Mouse (Mus musculus) activated CD4-positive, CD25-positive, alpha-beta regulatory T cell (primary cell): ENCODE data around the gene Hdgfl2. TPM values are rescaled to one million over a fixed set of nuclear protein-coding genes. Genes with fewer than 3 reads are reported as not detected.

Source experiments
- polyA plus RNA-seq, 2 experiments: library from polyadenylated mRNA; unstranded; fragments of 100-300 nt; shearing (Covaris generic); gene quantifications; one replicate each; pipeline ENCODE4 v1.2.1; 2017

Gene Hdgfl2
- polyA plus RNA-seq, result 100 to 1,000 TPM in 1 of 2 experiments, 10 to 100 TPM in 1; 97.9 to 101 TPM

DNA sequence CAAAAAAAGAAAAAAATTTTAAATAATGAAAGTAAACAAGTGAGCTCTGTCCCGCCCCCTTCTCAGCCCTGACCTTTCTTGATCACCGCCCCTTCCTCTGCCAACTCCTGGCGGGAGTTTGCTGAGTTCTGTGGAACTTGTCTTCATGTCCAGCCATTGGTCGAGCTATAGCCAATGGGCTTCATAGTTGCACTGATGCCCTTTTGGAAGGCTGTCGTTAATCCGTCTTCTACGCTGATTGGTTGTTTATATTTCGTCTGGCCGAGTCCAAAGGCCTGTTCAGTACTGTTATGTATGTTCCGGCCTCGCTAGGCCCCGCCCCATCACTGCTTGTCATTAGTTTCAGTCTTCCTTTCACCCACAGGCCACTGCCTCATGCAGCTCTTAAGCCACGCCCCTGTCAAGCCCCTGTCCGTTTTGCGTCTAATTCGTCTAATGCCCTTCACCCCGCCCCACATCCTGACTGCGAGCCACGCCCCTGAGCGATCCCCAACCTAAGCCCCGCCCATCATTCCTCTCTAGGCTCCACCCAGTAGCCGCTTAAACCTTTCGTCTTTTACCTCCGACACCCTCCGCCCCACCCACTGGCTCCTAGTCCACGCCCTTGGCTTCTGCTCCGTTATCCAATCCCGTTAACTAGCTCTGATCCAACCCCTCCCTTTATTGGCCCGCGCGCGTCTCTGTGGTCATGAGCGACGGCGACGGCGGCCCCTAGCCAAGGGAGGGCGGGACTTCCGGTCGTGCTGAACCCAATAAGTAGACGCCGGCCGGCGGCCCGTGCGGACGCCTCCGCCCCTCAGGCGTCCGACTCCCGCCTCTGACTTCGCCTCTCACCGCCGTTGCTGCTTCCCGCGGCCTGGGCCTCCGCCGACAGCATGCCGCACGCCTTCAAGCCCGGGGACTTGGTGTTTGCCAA lies at the start of gene Hdgfl2:
Gene Hdgfl2 (plus strand): TSS at position 755 of the 916 bp plus-strand sequence.

DNA sequence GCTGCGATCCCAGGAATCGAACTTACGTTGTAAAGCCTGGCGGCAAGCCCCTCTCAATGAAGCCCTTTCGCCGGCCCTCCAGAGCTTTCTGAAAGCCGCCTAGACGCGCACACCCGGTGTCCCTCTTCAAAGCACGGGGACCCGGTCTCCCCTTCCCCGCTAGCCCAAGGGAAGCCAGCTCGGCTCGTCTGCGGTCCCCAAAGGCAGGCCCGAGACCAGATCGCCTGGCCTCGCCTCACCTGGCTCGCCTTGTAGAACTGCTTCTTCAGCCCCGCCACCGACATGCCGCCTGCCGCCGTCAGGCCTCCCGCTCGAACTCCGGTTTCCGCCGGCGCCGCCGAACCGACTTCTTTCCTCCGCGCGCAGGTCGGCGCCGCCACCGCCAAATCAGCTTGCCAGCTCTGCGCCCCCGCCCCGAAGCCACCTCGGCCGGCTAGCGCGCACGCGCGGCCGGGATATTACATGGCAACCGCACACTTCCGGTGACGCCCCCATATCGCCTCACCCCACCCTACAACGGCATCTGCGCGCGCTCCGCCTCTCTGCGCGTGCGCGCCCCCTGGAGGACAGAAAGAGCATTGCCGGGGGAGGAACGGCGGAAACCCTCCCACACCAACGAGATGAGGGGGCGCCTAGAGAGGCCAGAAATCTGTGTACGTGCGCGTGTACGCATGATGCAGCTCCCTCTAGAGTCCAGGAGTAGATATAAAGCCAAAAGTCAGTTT lies 43.1 kb upstream of the Hdgfl2 start, which contains the start of gene Sh3gl1:
Gene Sh3gl1 (minus strand): TSS at position 460 of the 725 bp plus-strand sequence.

DNA sequence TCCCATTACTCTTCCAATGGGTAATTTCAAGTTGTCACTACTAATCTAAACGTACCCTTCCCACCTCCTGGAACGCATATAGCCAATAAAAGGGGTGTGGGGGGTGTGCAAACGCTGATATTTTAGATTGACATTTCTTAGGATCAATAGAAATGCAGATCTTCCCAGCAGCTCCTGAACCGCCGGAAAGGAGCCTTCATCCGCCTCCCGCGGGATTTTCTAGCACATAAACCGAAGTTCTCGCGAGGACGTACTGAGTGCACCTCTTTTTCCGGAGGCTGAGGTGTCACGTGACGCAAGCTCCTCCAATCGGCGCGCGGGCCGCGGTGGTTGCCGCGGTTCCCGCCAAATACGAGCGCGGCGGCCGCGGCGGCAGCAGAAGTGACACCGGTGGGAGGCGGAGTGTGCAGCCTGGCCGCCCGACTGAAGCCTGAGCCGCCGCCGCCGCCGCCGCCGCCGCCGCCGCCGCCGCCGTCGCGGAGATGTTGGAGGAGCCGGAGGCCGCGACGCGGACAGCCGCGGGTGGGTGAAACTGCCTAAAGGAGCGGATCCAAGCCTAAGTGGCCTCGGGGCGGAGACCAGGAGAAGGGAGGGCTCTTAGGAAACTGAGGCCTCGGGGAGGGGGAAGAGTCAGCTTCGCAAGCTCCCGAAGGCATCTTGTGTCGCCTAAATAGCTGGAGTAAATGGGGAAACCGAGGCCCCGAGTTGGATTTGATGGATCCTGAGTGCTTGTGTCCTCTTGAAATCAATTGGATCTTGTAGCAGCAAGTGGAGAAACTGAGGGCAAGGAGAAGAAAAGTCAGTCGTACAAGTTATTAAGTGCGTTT lies 39.2 kb upstream of the Hdgfl2 start, which contains the start of gene Chaf1a:
Gene Chaf1a (plus strand): TSS at position 410 of the 827 bp plus-strand sequence.

GRCm38 (mm10) chr17:56074827-56075208 lies 4.6 kb upstream of the Hdgfl2 start, which contains the start of gene Ubxn6:
Ubxn6 (minus strand) TSS chr17:56075028.

DNA sequence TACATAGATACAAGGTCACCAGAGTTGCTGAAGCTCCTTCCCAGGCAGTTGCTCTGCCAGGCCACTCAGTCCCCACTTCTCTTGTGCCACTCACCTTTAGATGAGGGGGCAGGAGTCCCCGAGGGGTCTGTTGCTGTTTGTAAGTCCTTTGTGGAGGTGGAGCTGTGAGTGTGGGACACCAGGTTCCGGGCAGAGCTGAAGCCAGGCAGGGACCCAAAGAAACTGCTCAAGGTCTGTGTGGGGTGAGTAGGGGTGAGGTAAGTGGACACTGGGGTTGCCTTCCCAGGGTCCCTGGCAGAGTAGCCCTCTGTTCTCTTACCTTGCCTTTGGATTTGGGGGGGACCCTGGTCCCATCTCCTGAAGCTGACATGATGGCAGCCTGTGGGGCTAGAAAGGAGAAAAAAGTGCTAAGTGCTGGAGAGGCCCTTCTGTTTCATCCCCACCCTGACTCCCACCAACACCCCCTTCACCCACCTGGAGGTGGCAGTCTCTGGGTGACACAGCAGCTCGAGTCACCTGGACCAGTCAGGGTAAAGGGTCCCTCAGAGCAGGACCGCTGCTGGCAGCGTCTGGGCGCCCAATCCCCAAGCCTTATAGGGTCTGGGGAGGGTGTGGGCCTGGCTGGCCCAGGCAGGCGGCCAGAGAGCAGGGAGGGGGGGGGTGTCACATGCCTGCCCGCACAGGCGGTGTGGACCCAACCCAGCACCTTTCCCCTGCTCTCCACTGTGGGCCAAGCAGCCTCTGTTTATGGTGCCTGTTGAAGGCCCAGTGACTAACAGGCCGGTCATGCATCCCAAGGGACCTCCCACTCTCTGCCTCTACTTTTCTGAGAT lies 30.0 kb downstream of the Hdgfl2 start, which contains the start of gene Plin4:
Gene Plin4 (minus strand): TSS at position 585 of the 833 bp plus-strand sequence.

GRCm38 (mm10) chr17:56117251-56117710 lies 37.8 kb downstream of the Hdgfl2 start, which contains the start of gene Plin5:
Plin5 (minus strand) TSS chr17:56117596.

DNA sequence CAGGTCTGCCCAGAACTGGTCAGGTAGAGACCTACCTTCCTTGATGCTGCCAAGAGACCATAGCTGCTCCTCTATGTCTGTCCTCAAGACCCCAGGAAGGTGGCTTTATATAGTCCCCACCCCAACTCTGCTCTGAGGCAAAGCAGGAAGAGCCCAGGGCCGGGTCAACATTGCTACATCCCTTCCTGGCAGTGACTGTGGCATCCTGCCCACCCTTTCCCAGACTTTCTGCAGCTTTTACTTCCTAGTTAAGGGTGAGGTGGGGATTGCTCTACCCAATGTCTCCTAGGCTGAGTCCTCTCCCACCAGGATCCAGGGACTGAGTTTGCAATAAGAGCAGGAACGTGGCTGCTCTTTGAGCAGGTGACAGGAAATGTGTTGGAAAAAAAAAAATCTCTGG lies 42.4 kb downstream of the Hdgfl2 start, which contains the start of gene Lrg1:
Gene Lrg1 (minus strand): TSS at position 176 of the 400 bp plus-strand sequence.

DNA sequence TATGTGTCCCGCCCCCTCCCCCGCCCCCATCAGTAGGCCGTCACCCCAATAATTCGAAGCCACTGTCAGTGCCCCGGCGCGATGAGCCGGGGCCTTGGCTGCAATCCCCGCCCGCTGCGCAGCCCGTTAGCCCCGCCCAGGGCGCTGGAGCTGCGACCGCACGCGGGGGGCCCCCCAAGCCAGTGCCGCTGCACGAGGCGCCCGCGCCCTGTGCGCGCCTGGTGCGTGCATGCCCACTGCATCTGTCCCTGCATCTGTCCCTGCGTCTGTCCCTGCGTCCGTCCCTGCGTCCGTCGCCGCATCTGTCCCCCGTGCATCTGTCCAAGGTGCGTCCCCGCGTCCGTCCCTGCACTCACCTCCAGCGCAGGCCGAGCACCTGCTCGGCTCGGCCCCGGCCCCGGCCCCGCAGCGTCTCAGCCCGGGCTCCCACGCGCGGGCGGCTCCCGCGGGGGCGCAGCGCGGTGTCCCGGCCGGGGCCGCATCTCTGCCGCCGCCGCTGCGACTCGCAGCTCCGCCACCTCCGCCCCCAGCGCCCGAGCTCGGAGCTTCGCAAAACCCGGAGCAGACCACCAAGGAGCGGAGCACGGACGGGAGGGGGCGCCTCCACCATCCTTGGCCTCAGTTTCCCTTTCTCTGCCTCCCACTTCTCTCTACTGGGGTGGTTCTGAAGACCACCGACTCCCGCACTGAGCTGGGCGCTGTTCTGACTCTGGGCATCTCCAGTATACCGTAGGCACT lies 60.6 kb downstream of the Hdgfl2 start, which contains the start of gene Sema6b:
Gene Sema6b (minus strand): TSS at position 486 of the 738 bp plus-strand sequence.

Other genes with a start within 250 kb of the Hdgfl2 start
- gene Zfp119a, start 200.7 kb upstream of the Hdgfl2 start, polyA plus RNA-seq, result 10 to 100 TPM in 1 of 2 experiments, 1 to 10 TPM in 1; 9.5 to 17.1 TPM
- 10 to 100 TPM; 20.8 to 24.1 TPM for gene Zfp959, start 187.5 kb upstream of the Hdgfl2 start, polyA plus RNA-seq
- gene Zfp119b, start 130.1 kb upstream of the Hdgfl2 start, polyA plus RNA-seq, result 10 to 100 TPM in 1 of 2 experiments, 1 to 10 TPM in 1; 9.2 to 13.1 TPM
- gene Ebi3, start 127.0 kb upstream of the Hdgfl2 start, polyA plus RNA-seq, result 10 to 100 TPM; 43.1 to 73.4 TPM
- 10 to 100 TPM; 29.4 to 44.6 TPM for gene Yju2, start 120.5 kb upstream of the Hdgfl2 start, polyA plus RNA-seq
- gene Shd, start 109.2 kb upstream of the Hdgfl2 start, polyA plus RNA-seq, result under 1 TPM; 0.17 to 0.95 TPM
- gene Fsd1, start 93.1 kb upstream of the Hdgfl2 start, polyA plus RNA-seq, result under 1 TPM in 1 of 2 experiments, not detected in 1; 0.93 TPM
- under 1 TPM; 0.31 to 0.97 TPM for gene Stap2, start 74.0 kb upstream of the Hdgfl2 start, polyA plus RNA-seq
- 100 to 1,000 TPM; 106 to 109 TPM for gene Mpnd, start 73.9 kb upstream of the Hdgfl2 start, polyA plus RNA-seq
- gene Sh3gl1, start 43.0 kb upstream of the Hdgfl2 start, polyA plus RNA-seq, result 100 to 1,000 TPM; 159 to 164 TPM
- gene Chaf1a, start 39.2 kb upstream of the Hdgfl2 start, polyA plus RNA-seq, result 10 to 100 TPM in 1 of 2 experiments, 1 to 10 TPM in 1; 4.0 to 11.4 TPM
- 10 to 100 TPM; 76.4 TPM for gene Ubxn6, start 4.6 kb upstream of the Hdgfl2 start, polyA plus RNA-seq
- not detected for gene Plin4, start 30.2 kb downstream of the Hdgfl2 start, polyA plus RNA-seq
- gene Plin5, start 38.0 kb downstream of the Hdgfl2 start, polyA plus RNA-seq, result not detected
- gene Lrg1, start 42.4 kb downstream of the Hdgfl2 start, polyA plus RNA-seq, result under 1 TPM in 1 of 2 experiments, not detected in 1; 0.74 TPM
- under 1 TPM; 0.12 to 0.44 TPM for gene Sema6b, start 60.7 kb downstream of the Hdgfl2 start, polyA plus RNA-seq
- 10 to 100 TPM; 32.7 to 39.4 TPM for gene Tnfaip8l1, start 82.8 kb downstream of the Hdgfl2 start, polyA plus RNA-seq
- 10 to 100 TPM; 57.9 to 59.9 TPM for gene Mydgf, start 104.3 kb downstream of the Hdgfl2 start, polyA plus RNA-seq
- 10 to 100 TPM; 19.0 to 43.4 TPM for gene Dpp9, start 139.3 kb downstream of the Hdgfl2 start, polyA plus RNA-seq
- gene Fem1a, start 177.2 kb downstream of the Hdgfl2 start, polyA plus RNA-seq, result 10 to 100 TPM; 10.3 to 12.3 TPM
- 1 to 10 TPM; 4.8 to 8.9 TPM for gene Ticam1, start 197.2 kb downstream of the Hdgfl2 start, polyA plus RNA-seq
- gene Plin3, start 213.2 kb downstream of the Hdgfl2 start, polyA plus RNA-seq, result 10 to 100 TPM; 22.9 to 32.3 TPM
- gene Arrdc5, start 220.7 kb downstream of the Hdgfl2 start, polyA plus RNA-seq, result under 1 TPM in 1 of 2 experiments, not detected in 1; 0.33 TPM
- gene Uhrf1, start 223.7 kb downstream of the Hdgfl2 start, polyA plus RNA-seq, result 10 to 100 TPM; 13.1 to 31.3 TPM
- gene Kdm4b, start 246.4 kb downstream of the Hdgfl2 start, polyA plus RNA-seq, result 10 to 100 TPM; 33.2 to 40.2 TPM